Mouse (Mus musculus) embryonic facial prominence, embryonic 13.5 days (tissue): ENCODE results near the gene Nav2. TPM values are rescaled to one million over a fixed set of nuclear protein-coding genes. Genes with fewer than 3 reads are reported as not detected.

Experiments used
- ATAC-seq: fragments of 200-750 bp; cut with Nextera tagmentation; 2 replicates; pipeline ENCODE4 v1.8.0; 2017; ENCODE audit warnings: low read depth; ENCODE audit not compliant: insufficient number of reproducible peaks, insufficient read depth, low FRiP score, low TSS enrichment
- H3K27ac ChIP-seq: fragments of 300-500 bp; sonication (generic); 2 replicates; pipeline ENCODE4 v1.5.1; 2015; ENCODE audit warnings: moderate library complexity, mild to moderate bottlenecking, inconsistent platforms
- H3K27me3 ChIP-seq: fragments of 300-500 bp; sonication (generic); 2 replicates; pipeline ENCODE4 v1.6.1; 2015; ENCODE audit warnings: mild to moderate bottlenecking, inconsistent platforms
- H3K36me3 ChIP-seq: fragments of 300-500 bp; sonication (generic); 2 replicates; pipeline ENCODE4 v1.6.1; 2015; ENCODE audit warnings: mild to moderate bottlenecking, inconsistent platforms
- H3K4me1 ChIP-seq: fragments of 300-500 bp; sonication (generic); 2 replicates; pipeline ENCODE4 v1.6.1; 2015; ENCODE audit warnings: inconsistent platforms
- H3K4me2 ChIP-seq: fragments of 300-500 bp; sonication (generic); 2 replicates; pipeline ENCODE4 v1.6.1; 2015; ENCODE audit warnings: moderate library complexity, mild to moderate bottlenecking, inconsistent platforms
- H3K4me3 ChIP-seq: fragments of 300-500 bp; sonication (generic); 2 replicates; pipeline ENCODE4 v1.5.1; 2015; ENCODE audit warnings: mild to moderate bottlenecking, inconsistent platforms
- H3K9ac ChIP-seq: fragments of 300-500 bp; sonication (generic); 2 replicates; pipeline ENCODE4 v1.6.1; 2015; ENCODE audit warnings: mild to moderate bottlenecking, inconsistent platforms
- H3K9me3 ChIP-seq: fragments of 300-500 bp; sonication (generic); 2 replicates; pipeline ENCODE4 v1.6.1; 2016; ENCODE audit warnings: inconsistent platforms
- WGBS: fragments of 180-500 bp; shearing (Covaris S2); methylation state at CpG from one replicate; pipeline ENCODE4 v1.1.7; 2015; ENCODE audit warnings: mixed read lengths; 5-methylcytosine and 5-hydroxymethylcytosine counted together
- polyA plus RNA-seq: library from polyadenylated mRNA; unstranded; fragments of >200 nt; fragmentation: Nextera tagmentation; extraction: Ambion mirVana; gene quantifications from 2 replicates; pipeline ENCODE4 v1.2.1, GENCODE M21; 2015

Gene Nav2
- polyA plus RNA-seq, 1 experiment from 2014 or later: 22.1 TPM

DNA sequence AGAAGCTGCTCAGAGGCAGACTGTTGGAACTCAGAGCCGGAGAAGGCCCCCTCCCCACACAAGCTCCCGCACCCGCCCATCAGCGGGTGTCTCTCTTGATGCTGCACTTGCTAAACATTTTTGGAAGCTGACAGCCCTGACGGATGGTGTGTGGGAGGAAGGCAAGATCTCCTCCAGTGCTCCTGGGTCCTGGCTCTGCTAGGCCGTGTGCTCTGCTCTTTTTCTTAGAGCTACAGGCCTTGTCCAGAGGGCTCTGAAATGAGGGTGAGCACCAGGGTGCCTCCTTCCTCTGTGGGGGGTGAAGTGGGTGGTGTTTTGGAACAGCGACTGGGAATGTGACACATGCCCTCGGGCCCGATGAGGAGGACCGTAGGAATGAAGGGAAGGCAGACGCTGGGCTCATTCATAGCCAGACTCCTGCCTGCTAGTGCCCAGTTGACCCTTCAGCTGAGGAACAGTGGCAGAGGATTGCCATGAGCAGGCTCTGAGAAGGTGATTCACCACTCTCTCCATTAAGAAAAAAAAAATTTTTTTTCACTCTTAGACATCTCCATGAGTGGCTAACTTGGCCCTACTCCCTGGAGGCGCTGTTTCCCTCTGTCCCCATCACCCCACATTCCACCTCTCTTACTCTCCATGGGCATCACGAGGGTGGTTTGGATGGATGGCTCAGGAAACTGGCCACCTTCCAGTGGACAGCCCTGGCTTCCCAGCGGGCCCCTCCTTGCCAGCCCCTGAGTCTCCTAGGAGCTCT lies 340.0 kb downstream of the Nav2 start:
- 43% methylated on average over 14 of the region's 14 CpGs for WGBS
- Histone ChIP-seq H3K4me3 (peak overlapping the region; percentile 56), H3K4me1 (peaks cover 54% of the 10 kb centered on the region), H3K4me2 (peak overlapping the region; percentile 95), H3K36me3 (no peaks in the 10 kb centered on the region), H3K27me3 (peaks cover 40% of the 10 kb centered on the region), H3K27ac (no peak overlapping the region), H3K9ac (peak overlapping the region; percentile 54), H3K9me3 (no peaks in the 10 kb centered on the region)
- ATAC-seq: no peak

DNA sequence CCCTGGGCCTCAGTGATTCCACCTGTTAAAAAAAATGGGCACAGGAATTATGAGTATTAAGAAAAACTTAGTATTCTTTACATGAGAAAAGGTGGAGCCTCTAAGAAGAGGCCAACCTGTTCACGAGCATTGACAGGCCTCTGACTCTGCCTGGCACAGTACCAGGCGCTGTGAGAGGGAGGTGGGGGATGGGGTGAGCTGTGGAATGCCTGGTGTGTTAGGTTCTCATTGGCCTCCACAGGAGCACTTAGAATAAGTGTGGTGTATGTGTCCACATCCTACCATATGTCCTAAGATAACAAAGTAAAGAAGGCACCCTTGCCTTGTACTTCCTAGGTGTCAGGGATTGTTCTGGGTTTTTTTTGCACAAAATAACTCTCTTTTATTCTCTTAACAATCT lies 340.9 kb downstream of the Nav2 start:
- 83% methylated on average over 2 of the region's 2 CpGs for WGBS
- peaks cover 54% of the 10 kb centered on the region for H3K4me1 ChIP-seq
- H3K9ac ChIP-seq: no peak overlapping the region
- H3K36me3 ChIP-seq: no peaks in the 10 kb centered on the region
- H3K4me2 ChIP-seq: peak overlapping the region; percentile 5; the same call in 1 of the 2 replicates
- no peak overlapping the region for H3K4me3 ChIP-seq
- H3K27ac ChIP-seq: no peak overlapping the region
- ATAC-seq: no peak
- no peaks in the 10 kb centered on the region for H3K9me3 ChIP-seq
- H3K27me3 ChIP-seq: peaks cover 40% of the 10 kb centered on the region

DNA sequence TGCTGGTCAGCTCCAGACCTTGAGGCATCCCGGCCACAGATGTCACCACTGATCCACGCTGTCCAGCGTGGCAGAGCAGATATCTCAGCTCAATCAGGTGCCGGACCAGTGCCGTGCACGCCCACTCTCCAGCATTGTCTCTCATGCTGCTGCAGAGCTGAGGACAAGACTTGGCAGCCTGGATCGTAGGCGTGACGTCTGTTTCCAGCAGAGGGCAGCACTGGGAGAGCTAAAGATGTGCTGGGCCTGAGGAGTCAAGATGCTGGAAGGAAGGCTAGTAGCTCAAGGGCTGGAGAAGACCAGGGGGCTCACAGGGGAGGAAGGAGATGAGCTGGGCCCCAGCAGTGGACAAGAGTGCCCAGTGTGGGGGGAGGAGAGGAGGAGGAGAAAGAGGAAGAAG lies 341.5 kb downstream of the Nav2 start:
- ATAC-seq: no peak
- Histone ChIP-seq H3K4me2 (no peak overlapping the region), H3K4me1 (peaks cover 53% of the 10 kb centered on the region), H3K27me3 (peaks cover 40% of the 10 kb centered on the region), H3K36me3 (no peaks in the 10 kb centered on the region), H3K4me3 (no peak overlapping the region), H3K27ac (no peak overlapping the region), H3K9ac (no peak overlapping the region), H3K9me3 (no peaks in the 10 kb centered on the region)
- 10% methylated on average over 9 of the region's 9 CpGs for WGBS

DNA sequence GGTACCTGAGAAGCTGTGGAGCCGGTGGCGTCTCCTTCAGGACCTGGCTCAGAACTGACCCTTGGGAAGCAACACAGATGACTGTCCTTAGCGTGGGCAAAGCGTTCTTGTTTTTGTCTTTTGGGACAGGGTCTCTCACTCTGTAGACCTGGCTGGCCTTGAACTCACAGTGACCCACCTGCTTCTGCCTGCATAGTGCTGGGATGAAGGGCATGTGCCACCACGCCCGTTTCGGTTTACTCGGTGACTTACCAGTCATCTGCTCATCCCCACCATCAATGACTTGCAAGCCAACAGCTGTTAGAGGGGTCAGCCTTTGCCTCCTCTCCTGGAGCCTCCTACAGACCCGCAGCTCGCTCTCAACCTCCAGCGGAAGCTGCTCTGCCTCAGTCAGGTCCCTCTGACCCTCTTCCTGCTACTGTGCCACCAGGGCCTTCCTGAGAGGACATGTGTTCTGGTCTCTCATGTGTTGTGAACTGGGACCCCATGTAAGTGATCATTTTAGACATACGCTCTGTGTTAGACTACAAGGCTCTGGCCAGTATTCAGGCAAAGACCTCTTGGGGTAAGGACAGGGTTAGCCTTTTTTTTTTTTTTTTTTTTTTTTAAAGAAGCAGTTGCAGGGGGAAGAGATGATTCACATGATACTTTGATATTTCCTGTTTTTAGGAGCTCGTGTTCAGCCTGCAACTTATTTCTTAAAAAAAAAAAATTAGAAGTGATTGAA lies 342.2 kb downstream of the Nav2 start:
- H3K9me3 ChIP-seq: no peaks in the 10 kb centered on the region
- no peak for ATAC-seq
- no peak overlapping the region for H3K27ac ChIP-seq
- H3K36me3 ChIP-seq: no peaks in the 10 kb centered on the region
- H3K4me3 ChIP-seq: no peak overlapping the region
- H3K4me1 ChIP-seq: peaks cover 50% of the 10 kb centered on the region
- no peak overlapping the region for H3K4me2 ChIP-seq
- H3K27me3 ChIP-seq: peaks cover 40% of the 10 kb centered on the region
- H3K9ac ChIP-seq: no peak overlapping the region
- 86% methylated on average over 13 of the region's 13 CpGs for WGBS

DNA sequence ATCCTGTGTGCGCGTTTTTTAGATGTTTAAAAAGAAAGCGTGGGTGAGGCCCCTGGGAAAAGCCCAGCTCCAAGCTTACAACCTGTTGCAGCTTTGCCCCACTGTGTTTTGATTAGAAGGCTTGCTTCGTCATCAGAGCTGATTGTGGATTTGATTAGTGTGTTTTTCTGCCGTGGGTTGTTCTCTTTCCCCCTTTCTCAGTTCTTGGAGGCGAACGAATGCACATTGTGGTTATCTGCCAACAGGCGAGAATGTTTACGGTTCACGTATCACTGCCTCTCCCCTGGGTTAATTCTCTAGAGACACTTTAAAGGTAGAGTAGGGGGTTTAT lies 342.8 kb downstream of the Nav2 start:
- Histone ChIP-seq H3K4me2 (no peak overlapping the region), H3K36me3 (no peaks in the 10 kb centered on the region), H3K27me3 (peaks cover 37% of the 10 kb centered on the region), H3K27ac (no peak overlapping the region), H3K4me3 (no peak overlapping the region), H3K9ac (no peak overlapping the region), H3K4me1 (peaks cover 55% of the 10 kb centered on the region), H3K9me3 (no peaks in the 10 kb centered on the region)
- ATAC-seq: no peak
- WGBS: 35% methylated on average over 10 of the region's 10 CpGs

DNA sequence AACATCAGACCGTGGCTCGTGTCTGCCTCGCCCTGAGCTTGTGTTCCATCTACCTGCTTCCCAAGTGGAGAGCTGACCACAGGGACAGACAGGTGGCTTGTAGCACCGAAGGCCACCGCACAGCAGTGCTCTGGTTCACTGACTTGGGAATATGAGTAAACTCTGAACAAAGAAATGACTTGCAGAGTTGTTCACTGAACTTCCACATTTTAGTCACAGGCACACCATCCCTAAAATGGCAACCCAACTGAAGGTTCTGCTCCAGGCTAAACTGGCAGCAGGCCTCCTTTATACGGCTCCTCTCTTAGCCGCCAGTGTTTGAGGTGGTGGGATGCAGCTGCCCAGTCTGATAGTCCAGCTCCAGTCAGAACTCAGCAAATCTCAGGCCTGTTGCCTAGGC lies 343.9 kb downstream of the Nav2 start:
- Histone ChIP-seq H3K4me3 (no peak overlapping the region), H3K36me3 (no peaks in the 10 kb centered on the region), H3K9ac (no peak overlapping the region), H3K4me2 (no peak overlapping the region), H3K27ac (no peak overlapping the region), H3K4me1 (peaks cover 56% of the 10 kb centered on the region), H3K27me3 (peaks cover 25% of the 10 kb centered on the region), H3K9me3 (no peaks in the 10 kb centered on the region)
- no peak for ATAC-seq
- WGBS: 90% methylated on average over 7 of the region's 7 CpGs

DNA sequence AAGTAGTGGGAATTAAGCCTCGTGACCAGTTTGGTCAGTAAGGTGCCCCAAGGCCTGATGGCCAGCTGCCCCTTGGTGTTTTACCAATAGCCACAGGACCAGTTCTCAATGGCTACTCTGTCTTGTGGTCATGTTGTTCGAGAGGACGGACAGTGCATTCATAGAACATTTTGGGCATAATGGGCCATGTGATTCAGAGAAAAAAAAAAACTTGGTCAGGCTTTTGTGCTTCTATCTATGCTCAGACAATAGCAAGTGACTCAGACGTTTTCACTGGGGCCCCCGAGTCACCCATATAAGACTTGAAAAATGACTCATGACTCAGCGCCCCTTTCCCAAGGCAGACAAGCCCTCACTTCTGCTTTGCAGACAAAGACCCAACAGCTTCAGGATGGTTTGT lies 344.4 kb downstream of the Nav2 start:
- no peak overlapping the region for H3K27ac ChIP-seq
- H3K27me3 ChIP-seq: peaks cover 21% of the 10 kb centered on the region
- no peaks in the 10 kb centered on the region for H3K9me3 ChIP-seq
- peaks cover 54% of the 10 kb centered on the region for H3K4me1 ChIP-seq
- no peak overlapping the region for H3K4me3 ChIP-seq
- H3K36me3 ChIP-seq: no peaks in the 10 kb centered on the region
- H3K4me2 ChIP-seq: no peak overlapping the region
- WGBS: 82% methylated on average over 6 of the region's 6 CpGs
- no peak overlapping the region for H3K9ac ChIP-seq
- ATAC-seq: no peak

DNA sequence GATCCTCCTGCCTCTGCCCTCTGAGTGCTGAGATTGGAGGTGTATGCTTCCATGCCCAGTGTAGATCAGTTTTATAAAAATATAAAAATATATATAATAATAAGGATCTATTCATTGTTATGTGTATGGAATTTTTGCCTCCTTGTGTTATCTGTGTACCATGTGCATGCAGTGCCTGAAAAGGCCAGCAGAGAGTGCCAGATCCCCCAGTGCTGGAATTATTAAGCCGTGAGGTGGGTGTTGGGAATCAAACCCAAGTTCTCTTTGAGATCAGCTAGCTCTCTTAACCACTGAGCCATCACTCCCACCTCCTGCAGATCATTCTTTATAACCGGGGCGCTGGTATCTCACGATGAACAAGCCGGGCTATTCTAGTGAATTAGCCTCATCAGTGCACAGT lies 346.5 kb downstream of the Nav2 start:
- no peak overlapping the region for H3K9ac ChIP-seq
- no peak for ATAC-seq
- H3K9me3 ChIP-seq: no peaks in the 10 kb centered on the region
- H3K36me3 ChIP-seq: no peaks in the 10 kb centered on the region
- peaks cover 54% of the 10 kb centered on the region for H3K4me1 ChIP-seq
- WGBS: 91% methylated on average over 5 of the region's 5 CpGs
- H3K27ac ChIP-seq: no peak overlapping the region
- no peak overlapping the region for H3K4me2 ChIP-seq
- no peaks in the 10 kb centered on the region; the same call in none of the 2 replicates for H3K27me3 ChIP-seq
- no peak overlapping the region for H3K4me3 ChIP-seq

DNA sequence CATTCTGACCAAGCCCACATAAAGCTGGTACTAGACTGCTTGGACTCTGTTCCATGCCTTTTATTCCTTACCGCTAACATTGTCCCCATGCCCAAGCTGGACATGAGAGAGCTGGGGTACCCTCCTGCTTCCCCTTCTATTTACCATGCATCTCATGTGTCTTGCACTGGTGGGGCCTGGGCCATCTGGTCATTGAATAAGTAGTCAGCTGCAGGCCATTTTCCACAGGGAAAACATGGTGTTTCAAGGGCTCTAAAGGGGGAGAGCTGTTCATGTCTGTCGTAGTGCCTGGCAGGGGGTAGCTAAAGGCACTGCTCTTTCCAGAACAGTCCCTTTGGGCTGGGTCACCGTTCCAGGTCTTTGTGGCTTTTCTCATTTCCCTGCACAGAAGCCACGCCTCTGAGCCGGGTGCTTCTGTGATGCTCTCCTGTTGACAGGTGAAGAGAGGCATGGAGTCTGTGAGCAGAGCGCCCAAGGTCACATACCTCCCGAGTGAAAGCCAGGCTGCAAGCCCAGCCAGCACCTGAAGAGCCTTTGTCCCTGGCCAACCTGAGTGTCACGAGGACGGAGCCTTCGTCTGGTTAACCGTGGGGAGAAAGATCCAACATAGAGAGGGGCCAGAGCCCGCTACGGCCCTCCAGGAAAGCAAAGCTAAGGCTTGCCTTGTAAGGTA lies 348.9 kb downstream of the Nav2 start:
- Histone ChIP-seq H3K4me2 (no peak overlapping the region), H3K9me3 (no peaks in the 10 kb centered on the region), H3K4me3 (no peak overlapping the region), H3K4me1 (peaks cover 58% of the 10 kb centered on the region), H3K27ac (no peak overlapping the region), H3K36me3 (no peaks in the 10 kb centered on the region), H3K27me3 (no peaks in the 10 kb centered on the region; the same call in 1 of the 2 replicates), H3K9ac (no peak overlapping the region)
- no peak for ATAC-seq
- WGBS: 75% methylated on average over 13 of the region's 13 CpGs

DNA sequence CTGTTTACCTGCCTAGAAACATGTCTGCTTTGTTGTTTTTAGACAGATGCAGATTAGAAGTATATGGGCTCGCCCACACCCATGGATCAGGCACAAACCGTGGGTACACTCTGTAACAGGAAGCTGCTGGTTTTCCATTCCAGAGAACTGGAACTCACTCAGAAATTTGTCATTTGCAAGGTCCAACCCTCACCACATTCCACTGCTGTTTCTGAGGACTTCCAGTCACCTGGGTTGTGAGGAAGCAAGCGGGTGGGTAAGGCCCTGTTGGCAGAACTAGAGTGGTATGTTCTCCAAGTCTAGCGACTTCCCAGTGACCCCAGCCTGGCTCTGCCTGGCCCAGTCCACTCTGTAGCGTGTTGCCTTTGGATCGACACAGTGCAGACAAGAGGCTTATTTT lies 349.6 kb downstream of the Nav2 start:
- Histone ChIP-seq H3K36me3 (no peaks in the 10 kb centered on the region), H3K9ac (no peak overlapping the region), H3K4me3 (no peak overlapping the region), H3K4me2 (no peak overlapping the region), H3K9me3 (no peaks in the 10 kb centered on the region), H3K27ac (no peak overlapping the region), H3K27me3 (no peaks in the 10 kb centered on the region; the same call in 1 of the 2 replicates), H3K4me1 (peaks cover 60% of the 10 kb centered on the region)
- 78% methylated on average over 6 of the region's 6 CpGs for WGBS
- no peak for ATAC-seq

DNA sequence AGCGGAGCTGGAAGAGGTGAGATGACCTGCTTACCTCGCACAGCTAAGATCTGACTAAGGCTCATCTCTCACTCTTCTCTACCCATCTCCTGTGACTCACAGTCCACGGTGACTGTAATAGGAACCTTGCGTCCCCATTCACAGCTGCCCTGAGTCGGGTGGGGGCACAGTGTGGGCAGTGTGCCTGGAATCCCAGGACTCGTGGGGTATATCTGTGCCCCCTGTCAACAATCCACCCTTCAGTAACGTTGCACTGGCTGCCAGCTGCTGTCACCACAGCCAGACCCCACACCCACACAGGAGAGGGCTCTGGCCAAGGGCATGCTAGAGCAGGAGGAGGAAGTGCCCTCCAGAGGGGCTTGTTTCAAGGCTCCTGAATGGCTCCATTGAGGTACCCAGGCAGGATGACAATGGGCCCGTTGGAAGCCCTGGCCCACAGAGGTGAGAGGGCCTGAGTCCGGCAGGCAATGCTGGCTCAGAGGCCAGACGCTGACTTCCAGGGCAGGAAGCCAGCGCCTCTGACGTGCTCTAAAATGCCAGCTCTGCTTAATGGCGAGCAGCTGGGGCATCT lies 353.5 kb downstream of the Nav2 start:
- Histone ChIP-seq H3K9ac (no peak overlapping the region), H3K9me3 (no peaks in the 10 kb centered on the region), H3K4me3 (no peak overlapping the region), H3K4me2 (no peak overlapping the region), H3K4me1 (peaks cover 52% of the 10 kb centered on the region), H3K36me3 (no peaks in the 10 kb centered on the region), H3K27ac (no peak overlapping the region), H3K27me3 (no peaks in the 10 kb centered on the region; the same call in 1 of the 2 replicates)
- no peak for ATAC-seq
- WGBS: 50% methylated on average over 13 of the region's 13 CpGs
